Comparison of ENCODE assay signal across 22 mouse cellular contexts in the genomic region with DNA sequence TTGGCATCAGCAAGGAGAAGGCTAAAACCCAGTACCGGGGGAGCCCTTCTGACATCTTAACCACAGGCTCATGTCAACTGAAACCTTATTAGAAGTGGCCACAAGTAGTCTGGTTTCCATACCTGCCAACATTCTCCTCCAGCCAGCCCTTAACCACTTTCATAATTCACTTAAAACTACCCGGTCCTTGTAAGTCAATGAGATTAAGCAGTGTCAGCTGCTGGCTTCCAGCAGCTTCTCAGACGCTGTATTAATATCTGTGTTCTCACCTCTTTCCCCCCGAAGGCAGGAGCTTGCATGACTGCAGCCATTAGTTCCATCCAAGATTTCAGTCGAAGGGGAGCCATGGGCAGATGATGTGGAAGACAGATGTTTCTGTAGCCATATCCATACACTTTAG.
DNase-seq lines count a peak whose midpoint lies in the region; ATAC-seq and TF ChIP-seq lines count a peak whose summit lies in the region.
"Had no signal": no experiment of that assay in that cellular context is flagged by ENCODE, and none has a peak within 500 bp of the region (broad histone marks: within the 10 kb centered on the region; RNA-seq: fewer than 3 reads in every experiment).

No protein-coding gene starts in this region.

- no peak for DNase-seq in limb, embryonic 10.5 days (ENCODE audit: low spot score)
- DNase-seq in CH12.LX (ENCODE audit: extremely low read depth) (no peak), MN1 (ENCODE audit: low spot score) (peak; percentile 81)
- no peak for DNase-seq in limb, embryonic 14.5 days (ENCODE audit: low spot score)
- no peak for DNase-seq in left cerebral cortex, postnatal 25 days (ENCODE audit: low spot score in 2 of 2)
- no peak for DNase-seq in cerebellum, adult 9-10 months
- DNase-seq in heart, postnatal 36 days = no peak
- DNase-seq: adrenal gland, adult 2 months; adrenal gland, postnatal 10 days; adrenal gland, postnatal 25 days; cerebellum, adult 11-12 months; cerebellum, adult 2 months; cerebellum, adult 9-11 months; cerebellum, postnatal 14 days; cerebellum, postnatal 36 days; embryo, embryonic 11 days; forebrain, postnatal 0 days had no signal

- no peaks in the 10 kb centered on the region for H3K9me3 ChIP-seq in limb, embryonic 13.5 days
- no peaks in the 10 kb centered on the region for H3K9me3 ChIP-seq in limb, embryonic 10.5 days (replicated peaks)
- H3K9me3 ChIP-seq in CH12.LX (replicated peaks; ENCODE audit: low read length) = no peaks in the 10 kb centered on the region
- H3K9me3 ChIP-seq in limb, embryonic 14.5 days (ENCODE audit: control insufficient read depth, low read length) = no peaks in the 10 kb centered on the region
- H3K9me3 ChIP-seq: embryonic facial prominence, embryonic 12.5 days; forebrain, embryonic 13.5 days; forebrain, embryonic 15.5 days had no signal

- no peaks in the 10 kb centered on the region for H3K79me2 ChIP-seq in CH12.LX (replicated peaks; ENCODE audit: control insufficient read depth, extremely low read depth, insufficient read depth, poor library complexity, severe bottlenecking)

- intact Hi-C loops in left cerebral cortex, postnatal 25 days (cut with DNase I) = no loop called here
- intact Hi-C loops in heart, postnatal 36 days (cut with DNase I) = no loop called here

- H3K4me2 ChIP-seq in limb, embryonic 13.5 days (replicated peaks) = no peak overlapping the region
- peak overlapping the region; percentile 9; the same call in 1 of the 2 replicates for H3K4me2 ChIP-seq in CH12.LX (ENCODE audit: insufficient read depth, low read depth, poor library complexity, severe bottlenecking)
- no peak overlapping the region for H3K4me2 ChIP-seq in limb, embryonic 14.5 days (replicated peaks; ENCODE audit: low read depth, low read length, severe bottlenecking)
- H3K4me2 ChIP-seq: embryonic facial prominence, embryonic 12.5 days; forebrain, embryonic 13.5 days; forebrain, embryonic 15.5 days had no signal

- no peak for TF ChIP-seq CTCF in CH12.LX (conservative IDR thresholded peaks at IDR 0.05 in 1 of 2, IDR thresholded peaks at IDR 0.05 in 1 of 2; ENCODE audit: low read depth in 2 of 2, low read length in 2 of 2)

- no peak overlapping the region for H3K27ac ChIP-seq in limb, embryonic 13.5 days
- no peak overlapping the region for H3K27ac ChIP-seq in limb, embryonic 10.5 days
- no peak overlapping the region for H3K27ac ChIP-seq in CH12.LX (ENCODE audit: insufficient read depth, low read depth)
- no peak overlapping the region for H3K27ac ChIP-seq in limb, embryonic 14.5 days (replicated peaks; ENCODE audit: low read depth, low read length)
- H3K27ac ChIP-seq: embryonic facial prominence, embryonic 12.5 days; forebrain, embryonic 13.5 days; forebrain, embryonic 15.5 days had no signal

- H3K9ac ChIP-seq in limb, embryonic 13.5 days = no peak overlapping the region
- H3K9ac ChIP-seq in CH12.LX (ENCODE audit: insufficient read depth, low read depth) = no peak overlapping the region
- H3K9ac ChIP-seq in limb, embryonic 14.5 days (ENCODE audit: low read depth, low read length, severe bottlenecking) = no peak overlapping the region
- H3K9ac ChIP-seq: embryonic facial prominence, embryonic 12.5 days; forebrain, embryonic 13.5 days; forebrain, embryonic 15.5 days; forebrain, postnatal 0 days had no signal

- in situ Hi-C loops in CH12.LX (cut with MboI; ENCODE audit: low pct_ligation_motif_present, low pct_unique_long_range_greater_than_20kb, low sequenced_read_pairs) = no loop called here

- no peaks in the 10 kb centered on the region for H3K36me3 ChIP-seq in limb, embryonic 13.5 days
- no peaks in the 10 kb centered on the region for H3K36me3 ChIP-seq in limb, embryonic 10.5 days
- no peaks in the 10 kb centered on the region for H3K36me3 ChIP-seq in CH12.LX (replicated peaks in 1 of 2; ENCODE audit: control insufficient read depth in 1 of 2, insufficient read depth in 1 of 2, low read length in 1 of 2)
- H3K36me3 ChIP-seq in limb, embryonic 14.5 days (ENCODE audit: control insufficient read depth, insufficient read depth, low read length) = no peaks in the 10 kb centered on the region
- H3K36me3 ChIP-seq: embryonic facial prominence, embryonic 12.5 days; forebrain, embryonic 15.5 days; G1E had no signal

- peaks cover 21% of the 10 kb centered on the region for H3K4me1 ChIP-seq in limb, embryonic 13.5 days
- H3K4me1 ChIP-seq in limb, embryonic 10.5 days = no peaks in the 10 kb centered on the region
- peaks cover 9 to 17% of the 10 kb centered on the region in 2 experiments; a peak in 3 of 4 replicates for H3K4me1 ChIP-seq in CH12.LX (ENCODE audit: control insufficient read depth in 1 of 2, insufficient read depth in 2 of 2)
- peaks cover 10% of the 10 kb centered on the region; the same call in 1 of the 2 replicates for H3K4me1 ChIP-seq in limb, embryonic 14.5 days (ENCODE audit: control insufficient read depth, insufficient read depth, low read length)
- H3K4me1 ChIP-seq: embryonic facial prominence, embryonic 12.5 days; forebrain, embryonic 13.5 days; forebrain, embryonic 15.5 days had no signal

- ATAC-seq in limb, embryonic 13.5 days (ENCODE audit: low FRiP score, low read depth) = peak; percentile 55
- peak; percentile 41; the same call in 1 of the 2 replicates for ATAC-seq in limb, embryonic 14.5 days (ENCODE audit: low FRiP score, low read depth)
- ATAC-seq: forebrain, embryonic 13.5 days; forebrain, embryonic 15.5 days; forebrain, postnatal 0 days had no signal

- no peak for TF ChIP-seq RAD21 in CH12.LX (IDR thresholded peaks at IDR 0.05; ENCODE audit: low read depth, low read length)

- TF ChIP-seq POLR2A in CH12.LX (IDR thresholded peaks at IDR 0.05; ENCODE audit: low read depth, low read length) = no peak
- no peak for TF ChIP-seq POLR2A in limb, embryonic 14.5 days (IDR thresholded peaks at IDR 0.05; ENCODE audit: borderline replicate concordance, extremely low read depth, insufficient read depth, insufficient read length)

- 17% methylated on average over 5 of the region's 5 CpGs for WGBS in limb, embryonic 13.5 days
- 75% methylated on average over 5 of the region's 5 CpGs for WGBS in limb, embryonic 10.5 days
- WGBS in limb, embryonic 14.5 days = 24% methylated on average over 5 of the region's 5 CpGs

- H3K27me3 ChIP-seq in limb, embryonic 13.5 days = 0 out of 2 replicates have a peak, but pooled peaks cover 6% of the 10 kb centered on the region
- no peaks in the 10 kb centered on the region for H3K27me3 ChIP-seq in limb, embryonic 10.5 days (ENCODE audit: low read depth, poor library complexity, severe bottlenecking)
- H3K27me3 ChIP-seq in CH12.LX (replicated peaks) = no peaks in the 10 kb centered on the region
- H3K27me3 ChIP-seq in limb, embryonic 14.5 days (ENCODE audit: control insufficient read depth, insufficient read depth, low read length) = no peaks in the 10 kb centered on the region
- H3K27me3 ChIP-seq: embryonic facial prominence, embryonic 12.5 days; forebrain, embryonic 13.5 days; forebrain, embryonic 15.5 days had no signal

- no peak overlapping the region for H3K4me3 ChIP-seq in limb, embryonic 13.5 days
- no peak overlapping the region for H3K4me3 ChIP-seq in limb, embryonic 10.5 days
- no peak overlapping the region for H3K4me3 ChIP-seq in CH12.LX (replicated peaks in 1 of 3; ENCODE audit: low read depth in 2 of 3, low read length in 2 of 3, poor library complexity in 1 of 3)
- no peak overlapping the region for H3K4me3 ChIP-seq in limb, embryonic 14.5 days (replicated peaks; ENCODE audit: low read length)
- H3K4me3 ChIP-seq: embryonic facial prominence, embryonic 12.5 days; forebrain, embryonic 13.5 days; forebrain, embryonic 15.5 days had no signal

- TF ChIP-seq EP300 in CH12.LX (IDR thresholded peaks at IDR 0.05; ENCODE audit: low read length) = no peak

- dilution Hi-C loops in CH12.LX (cut with MboI; ENCODE audit: extremely low pct_ligation_motif_present, extremely low pct_unique_long_range_greater_than_20kb, low sequenced_read_pairs) = no loop called here

TF ChIP-seq in CH12.LX, 34 proteins besides CTCF, POLR2A, EP300 and RAD21:
- TF ChIP-seq MEF2A (IDR thresholded peaks at IDR 0.05; ENCODE audit: borderline replicate concordance, low read depth, low read length) (no peak), USF2 (conservative IDR thresholded peaks at IDR 0.05; ENCODE audit: low read depth, low read length) (no peak), MAX (IDR thresholded peaks at IDR 0.05; ENCODE audit: low read length) (no peak), NELFE (IDR thresholded peaks at IDR 0.05; ENCODE audit: low read depth, low read length) (no peak), POLR2AphosphoS2 (IDR thresholded peaks at IDR 0.05; ENCODE audit: low read depth, low read length) (no peak), ETS1 (conservative IDR thresholded peaks at IDR 0.05; ENCODE audit: low read depth, low read length) (no peak), TCF12 (IDR thresholded peaks at IDR 0.05; ENCODE audit: low read depth, low read length) (no peak), ZNF384 (IDR thresholded peaks at IDR 0.05; ENCODE audit: low read depth, low read length) (no peak), NRF1 (IDR thresholded peaks at IDR 0.05; ENCODE audit: low read depth, low read length) (no peak), CHD2 (IDR thresholded peaks at IDR 0.05; ENCODE audit: low read length) (no peak), SIN3A (IDR thresholded peaks at IDR 0.05; ENCODE audit: low read length) (no peak), JUN (IDR thresholded peaks at IDR 0.05; ENCODE audit: insufficient read depth, low read depth, low read length) (no peak), CHD1 (IDR thresholded peaks at IDR 0.05; ENCODE audit: low read depth, low read length) (no peak), JUND (conservative IDR thresholded peaks at IDR 0.05; ENCODE audit: low read depth, low read length) (no peak)
